Mouse (Mus musculus): ENCODE results near the gene Plxnb1. TPM values are rescaled to one million over a fixed set of nuclear protein-coding genes. Genes with fewer than 3 reads are reported as not detected.

Plxnb1 gene
- polyA plus RNA-seq, 1 experiment from 2014 or later: 15.7 TPM

GRCm38 (mm10) chr9:109094553-109095136, 544 bp upstream of the Plxnb1 start:
- Histone ChIP-seq H3K36me3 (0 out of 2 replicates have a peak, but pooled peaks cover 13% of the 10 kb centered on the region), H3K27ac (replicated peaks) (peak overlapping the region; percentile 99), H3K27me3 (no peaks in the 10 kb centered on the region), H3K9me3 (replicated peaks) (no peaks in the 10 kb centered on the region), H3K4me3 (replicated peaks) (peak overlapping the region; percentile 76), H3K4me1 (peaks cover 65% of the 10 kb centered on the region), H3K9ac (peak overlapping the region; percentile 82), H3K4me2 (replicated peaks) (peak overlapping the region; percentile 84)
- WGBS: 1% methylated on average over 21 of the region's 21 CpGs
- no peak for ATAC-seq (ENCODE audit: insufficient number of reproducible peaks, low FRiP score, low TSS enrichment, low read depth)

- peak overlapping the region; percentile 76 for H3K4me3 ChIP-seq (replicated peaks)
- peak overlapping the region; percentile 84 for H3K4me2 ChIP-seq (replicated peaks)
- H3K36me3 ChIP-seq: peaks cover 18% of the 10 kb centered on the region; the same call in 1 of the 2 replicates
- H3K4me1 ChIP-seq: peaks cover 65% of the 10 kb centered on the region
- peak overlapping the region; percentile 99 for H3K27ac ChIP-seq (replicated peaks)
- no peaks in the 10 kb centered on the region for H3K27me3 ChIP-seq
- ATAC-seq (ENCODE audit: insufficient number of reproducible peaks, low FRiP score, low TSS enrichment, low read depth): no peak
- H3K9me3 ChIP-seq (replicated peaks): no peaks in the 10 kb centered on the region
- peak overlapping the region; percentile 82 for H3K9ac ChIP-seq
- 15% methylated on average over 9 of the region's 9 CpGs for WGBS
These were observed 1.1 kb downstream of the Plxnb1 start for GRCm38 (mm10) chr9:109096251-109096661.

GRCm38 (mm10) chr9:109096856-109097255, 1.7 kb downstream of the Plxnb1 start:
- H3K4me2 ChIP-seq (replicated peaks): peak overlapping the region; percentile 84
- peak overlapping the region; percentile 76 for H3K4me3 ChIP-seq (replicated peaks)
- H3K27me3 ChIP-seq: no peaks in the 10 kb centered on the region
- peak overlapping the region; percentile 82; the same call in 1 of the 2 replicates for H3K9ac ChIP-seq
- peaks cover 61% of the 10 kb centered on the region for H3K4me1 ChIP-seq
- H3K27ac ChIP-seq (replicated peaks): peak overlapping the region; percentile 99
- WGBS: 16% methylated on average over 6 of the region's 6 CpGs
- peaks cover 12% of the 10 kb centered on the region; the same call in 1 of the 2 replicates for H3K36me3 ChIP-seq
- ATAC-seq (ENCODE audit: insufficient number of reproducible peaks, low FRiP score, low TSS enrichment, low read depth): no peak
- H3K9me3 ChIP-seq (replicated peaks): no peaks in the 10 kb centered on the region

GRCm38 (mm10) chr9:109097291-109097690, 2.1 kb downstream of the Plxnb1 start:
- Histone ChIP-seq H3K27ac (replicated peaks) (peak overlapping the region; percentile 99), H3K9ac (no peak overlapping the region), H3K27me3 (no peaks in the 10 kb centered on the region), H3K4me1 (peaks cover 61% of the 10 kb centered on the region), H3K9me3 (replicated peaks) (no peaks in the 10 kb centered on the region), H3K4me2 (replicated peaks) (peak overlapping the region; percentile 84), H3K4me3 (replicated peaks) (peak overlapping the region; percentile 76), H3K36me3 (peaks cover 12% of the 10 kb centered on the region; the same call in 1 of the 2 replicates)
- ATAC-seq (ENCODE audit: insufficient number of reproducible peaks, low FRiP score, low TSS enrichment, low read depth): no peak
- WGBS: 27% methylated on average over 6 of the region's 6 CpGs

- peaks cover 14% of the 10 kb centered on the region; the same call in 1 of the 2 replicates for H3K36me3 ChIP-seq
- H3K9me3 ChIP-seq (replicated peaks): no peaks in the 10 kb centered on the region
- H3K4me1 ChIP-seq: peaks cover 64% of the 10 kb centered on the region
- H3K27ac ChIP-seq (replicated peaks): peak overlapping the region; percentile 99
- H3K27me3 ChIP-seq: no peaks in the 10 kb centered on the region
- 42% methylated on average over 5 of the region's 5 CpGs for WGBS
- H3K4me2 ChIP-seq (replicated peaks): peak overlapping the region; percentile 84
- ATAC-seq (ENCODE audit: insufficient number of reproducible peaks, low FRiP score, low TSS enrichment, low read depth): 0 out of 2 replicates have a peak, but pooled peaks have one; percentile 12
- H3K4me3 ChIP-seq (replicated peaks): peak overlapping the region; percentile 76
- no peak overlapping the region for H3K9ac ChIP-seq
These were observed 2.6 kb downstream of the Plxnb1 start for GRCm38 (mm10) chr9:109097831-109098230.

- Histone ChIP-seq H3K36me3 (peaks cover 18% of the 10 kb centered on the region; the same call in 1 of the 2 replicates), H3K9ac (no peak overlapping the region), H3K9me3 (replicated peaks) (no peaks in the 10 kb centered on the region), H3K27me3 (no peaks in the 10 kb centered on the region), H3K4me2 (replicated peaks) (peak overlapping the region; percentile 84), H3K4me3 (replicated peaks) (no peak overlapping the region), H3K27ac (replicated peaks) (peak overlapping the region; percentile 99), H3K4me1 (peaks cover 59% of the 10 kb centered on the region)
- 74% methylated on average over 8 of the region's 8 CpGs for WGBS
- ATAC-seq (ENCODE audit: insufficient number of reproducible peaks, low FRiP score, low TSS enrichment, low read depth): no peak
These were observed 3.2 kb downstream of the Plxnb1 start for GRCm38 (mm10) chr9:109098366-109098765.

- Histone ChIP-seq H3K9ac (no peak overlapping the region), H3K9me3 (replicated peaks) (no peaks in the 10 kb centered on the region), H3K4me2 (replicated peaks) (peak overlapping the region; percentile 4; the same call in 1 of the 2 replicates), H3K27ac (replicated peaks) (peak overlapping the region; percentile 99; the same call in 1 of the 2 replicates), H3K27me3 (no peaks in the 10 kb centered on the region), H3K4me3 (replicated peaks) (no peak overlapping the region), H3K4me1 (peaks cover 54% of the 10 kb centered on the region), H3K36me3 (peaks cover 24% of the 10 kb centered on the region; the same call in 1 of the 2 replicates)
- WGBS: 32% methylated on average over 6 of the region's 6 CpGs
- ATAC-seq (ENCODE audit: insufficient number of reproducible peaks, low FRiP score, low TSS enrichment, low read depth): no peak
These were observed 3.8 kb downstream of the Plxnb1 start for GRCm38 (mm10) chr9:109098969-109099368.

GRCm38 (mm10) chr9:109100307-109100928, 5.2 kb downstream of the Plxnb1 start:
- no peak for ATAC-seq (ENCODE audit: insufficient number of reproducible peaks, low FRiP score, low TSS enrichment, low read depth)
- 84% methylated on average over 20 of the region's 20 CpGs for WGBS
- Histone ChIP-seq H3K9me3 (replicated peaks) (no peaks in the 10 kb centered on the region), H3K4me1 (peaks cover 53% of the 10 kb centered on the region), H3K27ac (replicated peaks) (no peak overlapping the region), H3K4me2 (replicated peaks) (no peak overlapping the region), H3K9ac (no peak overlapping the region), H3K36me3 (peaks cover 37% of the 10 kb centered on the region; the same call in 1 of the 2 replicates), H3K27me3 (no peaks in the 10 kb centered on the region), H3K4me3 (replicated peaks) (no peak overlapping the region)

GRCm38 (mm10) chr9:109101933-109102445, 6.8 kb downstream of the Plxnb1 start:
- H3K9me3 ChIP-seq (replicated peaks): no peaks in the 10 kb centered on the region
- ATAC-seq (ENCODE audit: insufficient number of reproducible peaks, low FRiP score, low TSS enrichment, low read depth): no peak
- H3K9ac ChIP-seq: no peak overlapping the region

GRCm38 (mm10) chr9:109102541-109102940, 7.4 kb downstream of the Plxnb1 start:
- no peak for ATAC-seq (ENCODE audit: insufficient number of reproducible peaks, low FRiP score, low TSS enrichment, low read depth)
- 85% methylated on average over 3 of the region's 3 CpGs for WGBS

More at GRCm38 (mm10) chr9:109101933-109102445, 6.8 kb downstream of the Plxnb1 start:
- Histone ChIP-seq H3K27me3 (no peaks in the 10 kb centered on the region), H3K4me2 (replicated peaks) (no peak overlapping the region), H3K36me3 (peaks cover 52% of the 10 kb centered on the region; the same call in 1 of the 2 replicates), H3K4me3 (replicated peaks) (no peak overlapping the region), H3K27ac (replicated peaks) (no peak overlapping the region), H3K4me1 (peaks cover 43% of the 10 kb centered on the region)
- WGBS: 90% methylated on average over 5 of the region's 5 CpGs

GRCm38 (mm10) chr9:109103250-109103649, 8.1 kb downstream of the Plxnb1 start:
- 76% methylated on average over 7 of the region's 7 CpGs for WGBS
- H3K4me2 ChIP-seq (replicated peaks): no peak overlapping the region
- no peak for ATAC-seq (ENCODE audit: insufficient number of reproducible peaks, low FRiP score, low TSS enrichment, low read depth)
- no peak overlapping the region for H3K9ac ChIP-seq
- no peaks in the 10 kb centered on the region for H3K9me3 ChIP-seq (replicated peaks)
- peaks cover 57% of the 10 kb centered on the region; the same call in 1 of the 2 replicates for H3K36me3 ChIP-seq
- no peak overlapping the region for H3K4me3 ChIP-seq (replicated peaks)
- H3K4me1 ChIP-seq: peaks cover 30% of the 10 kb centered on the region
- no peak overlapping the region for H3K27ac ChIP-seq (replicated peaks)
- H3K27me3 ChIP-seq: no peaks in the 10 kb centered on the region

More at GRCm38 (mm10) chr9:109102541-109102940, 7.4 kb downstream of the Plxnb1 start:
- no peak overlapping the region for H3K4me3 ChIP-seq (replicated peaks)
- peaks cover 37% of the 10 kb centered on the region for H3K4me1 ChIP-seq
- H3K4me2 ChIP-seq (replicated peaks): no peak overlapping the region
- peaks cover 53% of the 10 kb centered on the region; the same call in 1 of the 2 replicates for H3K36me3 ChIP-seq
- H3K9ac ChIP-seq: no peak overlapping the region
- no peaks in the 10 kb centered on the region for H3K27me3 ChIP-seq
- H3K9me3 ChIP-seq (replicated peaks): no peaks in the 10 kb centered on the region
- no peak overlapping the region for H3K27ac ChIP-seq (replicated peaks)
